Mouse (Mus musculus) gastrocnemius, postnatal 36 days (tissue): Measurements from ENCODE around the gene Lpcat1. TPM values are rescaled to one million over a fixed set of nuclear protein-coding genes. Genes with fewer than 3 reads are reported as not detected.
A peak's percentile ranks its signal among the peaks of the same experiment; 100 is the strongest.

ENCODE experiments used
- DNase-seq, 2 experiments: peaks; one replicate each; pipeline ENCODE4 v3.0.0; 2022
- intact Hi-C: fragments of 180-260 bp; cut with DNase I; formaldehyde crosslinking; loops from one replicate; pipeline ENCODE4 v1.15.1; 2025
- total RNA-seq, 2 experiments: library from RNA; stranded (reverse); gene quantifications; 2 replicates each; pipeline ENCODE4 v1.2.3; 2021

Lpcat1 gene
- total RNA-seq, 2 experiments from 2014 or later, result 2.7 TPM

GRCm38 (mm10) chr13:73508817-73509550, 42.0 kb downstream of the Lpcat1 start:
- intact Hi-C loops, result loop anchor here (10.0 kb wide), 1 partner anchor 316 kb away; no protein-coding TSS in a partner anchor
- no peak for DNase-seq

DNA sequence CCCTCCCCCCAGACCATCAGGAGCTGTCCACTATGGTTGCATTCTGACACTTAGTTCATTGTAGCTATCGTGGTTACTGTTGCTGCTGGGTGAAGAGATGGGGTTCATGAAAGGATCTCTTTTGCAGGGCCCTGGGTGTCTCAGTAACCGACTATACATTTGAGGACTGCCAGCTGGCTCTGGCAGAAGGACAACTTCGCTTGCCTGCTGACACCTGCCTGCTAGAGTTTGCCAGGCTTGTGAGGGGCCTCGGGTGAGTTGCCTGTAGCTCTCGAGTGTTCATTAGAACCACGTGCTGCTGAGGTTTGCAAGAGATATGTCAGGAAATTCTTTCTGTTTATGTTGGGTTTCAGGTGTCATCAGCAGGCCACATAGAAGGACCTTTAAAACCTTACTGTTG, 42.9 kb downstream of the Lpcat1 start:
- no peak for DNase-seq
- intact Hi-C loops, result loop anchor here (5.0 to 10.0 kb wide), 2 partner anchors 92 to 315 kb away; partner anchors contain the start of gene Clptm1l

DNA sequence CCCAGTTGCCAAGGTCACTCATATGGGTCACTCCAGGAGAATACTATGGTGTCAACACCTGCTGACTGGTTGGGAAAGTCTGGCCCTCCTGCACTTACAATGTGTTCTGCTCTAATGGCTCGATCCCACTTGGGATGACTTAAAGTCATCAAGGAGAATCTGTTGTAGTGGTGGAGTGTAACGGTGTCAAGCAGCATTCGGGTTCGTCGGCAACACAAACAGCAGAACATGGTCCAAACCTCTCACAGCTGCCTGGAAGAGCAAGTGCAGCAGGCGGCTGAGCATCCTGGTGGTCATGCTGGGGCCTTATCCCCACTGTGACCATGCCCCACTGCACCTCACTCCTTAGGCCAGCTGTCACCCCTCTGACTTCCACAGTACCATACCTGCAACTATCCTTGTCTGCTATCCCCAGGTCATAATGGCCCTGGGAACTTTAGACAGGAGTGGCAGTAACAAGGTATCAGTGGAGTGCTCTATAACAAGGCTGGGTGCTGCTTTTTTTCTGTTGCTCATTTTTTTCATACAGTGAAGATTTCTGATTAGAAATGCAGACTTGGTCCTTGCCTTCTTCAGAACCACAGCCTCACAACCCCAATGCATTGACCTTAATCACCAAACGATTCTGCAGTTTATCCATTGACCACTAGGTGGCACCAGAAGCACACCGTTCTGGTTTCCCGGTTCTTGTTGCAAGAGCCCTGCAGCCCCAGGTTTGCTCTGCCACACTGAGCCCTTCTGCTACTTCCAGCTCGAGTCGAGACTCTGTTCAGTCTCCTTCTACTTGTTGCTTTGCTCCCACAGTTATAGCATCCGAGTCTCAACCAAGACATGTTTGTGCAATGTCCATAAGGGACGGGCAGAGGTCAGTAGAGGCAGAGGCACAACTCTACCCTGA, 46.0 kb downstream of the Lpcat1 start:
- peak in 1 of 2 experiments; percentile 49 for DNase-seq
- intact Hi-C loops, result loop anchor here (2.0 to 5.0 kb wide), 2 partner anchors 89 to 180 kb away; partner anchors contain the start of gene Clptm1l

DNA sequence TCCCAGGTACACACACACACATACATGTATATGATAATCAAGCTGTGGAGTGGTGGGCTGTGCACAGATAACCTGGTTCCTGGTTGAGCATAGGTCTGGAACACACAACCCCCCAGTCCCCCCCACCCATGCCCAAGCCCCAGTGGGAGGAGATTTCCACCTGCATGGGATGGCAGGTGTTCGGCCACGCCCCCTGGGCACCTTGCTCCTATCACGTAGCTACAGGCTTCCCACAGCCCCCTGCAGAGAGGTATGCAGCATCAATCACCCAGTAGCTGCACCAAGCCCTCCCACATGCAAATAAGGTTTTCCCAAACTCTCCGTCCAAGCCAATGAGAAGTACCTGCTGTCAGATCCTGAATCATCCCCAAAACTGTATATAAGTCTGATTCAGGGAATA, 49.9 kb downstream of the Lpcat1 start:
- DNase-seq, result no peak
- intact Hi-C loops, result no loop called here

DNA sequence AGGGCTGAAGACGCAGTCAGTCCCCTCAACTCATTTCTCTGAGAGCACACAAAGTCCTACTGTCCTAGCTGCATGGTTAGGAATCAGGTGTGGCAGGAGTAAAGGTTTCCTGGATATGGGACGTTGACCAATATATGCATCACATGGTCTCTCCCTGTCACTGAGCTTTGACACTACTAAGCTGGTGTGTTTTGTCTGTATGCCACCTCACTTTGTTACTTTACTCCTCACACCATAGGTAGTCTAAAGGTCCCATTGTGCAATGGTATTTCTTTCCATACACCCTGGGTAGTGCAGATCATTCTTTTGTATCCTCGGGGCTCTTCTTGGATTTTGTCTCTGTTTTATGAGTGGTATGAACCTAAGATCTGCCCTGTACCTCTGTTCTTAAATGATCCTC, 66.7 kb downstream of the Lpcat1 start:
- DNase-seq, result no peak
- intact Hi-C loops, result no loop called here

DNA sequence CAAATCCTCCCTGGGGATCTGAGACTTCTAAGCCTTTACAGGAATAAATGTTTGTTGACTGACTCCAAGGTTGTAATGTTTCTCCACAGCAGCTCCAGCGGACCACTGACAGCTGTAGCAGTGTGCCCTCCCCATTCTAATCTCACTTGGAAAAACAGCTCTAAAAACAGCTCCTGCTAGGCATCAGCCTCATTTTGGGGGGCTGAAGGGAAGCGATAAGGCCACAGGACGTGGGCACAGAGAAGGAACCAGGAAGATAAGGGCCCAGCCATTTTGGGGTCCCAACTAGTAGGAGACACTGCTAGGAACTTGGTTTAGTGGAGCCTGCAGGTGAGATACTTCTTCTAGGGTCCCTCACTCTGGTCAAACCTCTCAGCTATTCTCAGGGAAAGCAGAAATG, 68.3 kb downstream of the Lpcat1 start:
- DNase-seq, result no peak
- intact Hi-C loops, result no loop called here

DNA sequence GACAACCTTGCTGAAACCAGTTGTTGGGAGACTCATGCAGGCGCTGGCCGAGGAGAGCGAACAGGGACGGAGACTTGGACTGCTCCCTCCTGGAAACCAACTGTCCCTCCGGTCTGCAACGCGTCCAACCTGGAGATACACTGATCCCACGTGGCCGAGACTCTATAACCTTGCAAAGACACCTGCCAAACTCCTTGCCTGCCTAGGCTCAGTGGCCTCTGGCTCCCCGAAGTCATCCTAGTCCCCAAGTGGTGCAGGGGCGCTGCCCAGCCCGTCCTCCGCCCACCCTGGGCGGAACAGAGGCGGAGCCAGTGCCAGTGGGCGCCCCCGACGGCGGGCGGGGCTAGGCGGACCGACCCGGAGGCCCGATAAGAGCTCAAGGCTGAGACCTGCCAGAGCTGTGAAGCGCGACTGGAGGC, 69.4 kb downstream of the Lpcat1 start, which contains the start of gene Slc6a3:
Gene Slc6a3 (plus strand): TSS at position 345 of the 419 bp plus-strand sequence.
- intact Hi-C loops, result no loop called here
- no peak for DNase-seq

DNA sequence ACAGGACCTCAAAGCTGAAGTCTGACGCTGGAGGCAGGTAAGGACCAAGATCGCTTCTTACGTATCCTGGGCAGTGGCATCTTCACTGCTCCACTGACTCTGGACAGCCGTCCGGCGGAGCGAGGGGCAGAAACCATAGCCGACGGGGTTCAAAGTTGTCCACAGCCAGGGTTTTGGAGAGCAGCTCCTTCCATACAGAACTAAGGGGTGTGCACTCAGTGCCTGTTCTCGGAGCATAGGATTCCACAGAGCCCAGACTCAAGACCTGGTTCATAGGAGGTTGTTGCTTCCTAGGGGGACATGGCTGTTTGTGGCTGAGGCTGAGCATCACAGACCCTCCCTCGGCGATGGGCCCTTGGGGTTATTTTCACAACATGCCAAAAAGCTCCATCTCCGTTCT, 69.8 kb downstream of the Lpcat1 start:
- intact Hi-C loops, result no loop called here
- DNase-seq, result no peak

DNA sequence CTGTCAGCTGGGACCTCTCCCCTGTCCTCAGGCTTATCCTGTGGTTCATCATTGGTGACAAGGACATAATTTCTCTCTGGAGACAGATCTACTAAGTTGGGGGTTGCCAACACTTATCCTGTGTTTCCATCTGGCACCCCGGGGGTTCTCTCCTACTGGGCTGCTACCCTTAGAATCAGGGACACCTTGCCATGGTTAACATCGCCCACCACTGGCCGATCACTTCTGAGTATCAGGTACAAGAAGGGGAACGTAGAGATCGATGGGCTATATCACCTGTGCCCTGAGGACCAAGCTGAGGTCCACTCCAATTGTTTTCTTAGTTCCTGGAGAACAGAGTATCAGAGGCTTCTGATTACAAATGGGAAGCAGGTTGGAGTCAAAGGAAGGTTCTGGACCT, 97.2 kb downstream of the Lpcat1 start:
- no peak for DNase-seq
- intact Hi-C loops, result no loop called here

Other genes starting within 250 kb of the Lpcat1 start
- gene Irx4, start 206.7 kb upstream of the Lpcat1 start, total RNA-seq, result not detected
- gene Mrpl36, start 138.7 kb upstream of the Lpcat1 start, total RNA-seq, result 10 to 100 TPM; 39.2 to 42.5 TPM
- 100 to 1,000 TPM; 402 to 419 TPM for gene Ndufs6, start 138.7 kb upstream of the Lpcat1 start, total RNA-seq
- not detected for gene Slc6a3, start 69.5 kb downstream of the Lpcat1 start, total RNA-seq
- gene Clptm1l, start 136.8 kb downstream of the Lpcat1 start, total RNA-seq, result 10 to 100 TPM; 28.8 to 30.1 TPM
- under 1 TPM in 1 of 2 experiments, not detected in 1; 0.30 TPM for gene Tert, start 159.7 kb downstream of the Lpcat1 start, total RNA-seq
- gene Slc6a18, start 210.8 kb downstream of the Lpcat1 start, total RNA-seq, result not detected
- not detected for gene Slc6a19, start 237.7 kb downstream of the Lpcat1 start, total RNA-seq